Mouse (Mus musculus) thymus, postnatal 0 days (tissue): Measurements from ENCODE around the gene Pgbd5. TPM values are rescaled to one million over a fixed set of nuclear protein-coding genes. Genes with fewer than 3 reads are reported as not detected.
A peak's percentile ranks its signal among the peaks of the same experiment; 100 is the strongest.

Source experiments
- DNase-seq: peaks from one replicate; pipeline ENCODE4 v3.0.0-alpha.2; 2015; ENCODE audit warnings: low spot score
- polyA plus RNA-seq: library from polyadenylated mRNA; unstranded; fragments of >200 nt; fragmentation: Nextera tagmentation; extraction: Ambion mirVana; gene quantifications from 2 replicates; pipeline ENCODE4 v1.2.1, GENCODE M21; 2015

Pgbd5 gene
- 0.25 and 0.32 TPM in 2 replicates for polyA plus RNA-seq

DNA sequence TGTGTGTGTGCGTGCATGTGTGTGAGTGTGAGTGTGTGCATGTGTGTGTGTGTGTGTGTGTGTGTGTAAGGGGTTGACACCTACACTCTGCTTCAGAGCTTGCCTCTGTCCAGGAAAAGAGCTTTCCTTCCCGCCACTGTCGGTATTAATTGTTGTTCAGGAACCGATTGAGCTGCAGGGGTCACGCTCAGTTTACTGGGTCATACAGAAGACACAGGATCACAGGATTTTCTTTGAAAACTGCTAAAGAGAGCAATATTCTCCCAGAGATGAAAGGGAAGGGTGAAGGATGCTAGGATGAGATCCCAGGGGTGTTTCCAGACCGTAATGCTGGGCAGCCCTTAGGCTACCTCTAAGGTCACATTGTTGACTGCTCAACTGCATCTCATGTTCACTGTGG lies at the start of gene Pgbd5:
TSS of gene Pgbd5 (minus strand) at position 101 of the 400 bp plus-strand sequence.
- no peak for DNase-seq

DNA sequence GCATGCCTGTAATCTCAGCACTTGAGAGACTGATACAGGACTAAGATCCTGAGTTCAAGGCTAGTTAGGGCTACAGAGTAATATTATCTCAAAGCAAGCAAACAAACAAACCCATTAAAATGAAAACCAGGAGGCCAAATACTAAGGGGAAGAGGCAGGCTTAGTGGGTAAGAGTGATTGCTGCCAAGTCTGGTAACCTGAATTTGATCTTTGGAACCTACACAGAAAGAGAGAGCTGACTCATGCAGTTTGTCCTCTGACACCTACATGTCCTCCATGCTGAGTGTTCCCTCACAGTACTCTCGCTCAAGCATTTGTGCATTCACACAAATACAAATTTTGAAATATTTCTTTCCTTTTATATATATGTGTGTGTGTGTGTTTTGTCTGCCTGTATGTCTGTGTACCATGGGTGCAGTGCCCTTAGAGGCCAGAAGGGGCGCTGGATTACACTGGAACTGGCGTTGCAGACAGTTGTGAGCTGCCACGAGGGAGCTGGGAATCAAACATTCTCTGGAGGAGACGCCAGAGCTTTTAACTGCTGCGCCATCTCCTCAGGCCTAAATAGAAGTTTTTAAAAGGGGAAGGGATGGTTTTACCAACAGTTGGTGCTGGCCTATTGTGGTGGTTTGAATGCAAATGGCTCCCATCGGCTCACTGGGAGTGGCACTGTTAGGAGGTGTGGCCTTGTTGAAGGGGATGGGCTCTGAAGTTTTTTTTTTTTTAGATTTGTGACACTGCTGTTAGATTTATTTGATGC lies 44.1 kb upstream of the Pgbd5 start:
- DNase-seq = no peak

DNA sequence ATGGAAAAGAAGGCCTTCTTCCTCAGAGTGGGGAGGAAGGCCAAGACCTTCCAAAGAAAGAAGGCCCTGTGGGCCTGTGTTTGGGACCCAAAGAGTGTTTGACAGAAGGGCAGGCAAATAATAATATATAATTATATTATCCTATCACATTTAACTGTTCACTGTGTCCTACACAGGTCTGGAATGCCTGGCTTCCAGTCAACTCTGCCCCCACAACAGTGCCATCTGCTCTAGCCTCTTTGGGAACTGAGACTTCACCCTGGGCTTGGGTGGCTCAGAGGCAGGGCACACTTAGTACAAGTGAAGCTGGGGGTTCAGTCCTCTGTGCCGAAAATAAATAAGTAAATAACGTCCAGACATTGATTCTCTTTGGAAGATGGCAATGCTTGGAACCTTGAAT lies 43.3 kb upstream of the Pgbd5 start:
- DNase-seq = no peak

DNA sequence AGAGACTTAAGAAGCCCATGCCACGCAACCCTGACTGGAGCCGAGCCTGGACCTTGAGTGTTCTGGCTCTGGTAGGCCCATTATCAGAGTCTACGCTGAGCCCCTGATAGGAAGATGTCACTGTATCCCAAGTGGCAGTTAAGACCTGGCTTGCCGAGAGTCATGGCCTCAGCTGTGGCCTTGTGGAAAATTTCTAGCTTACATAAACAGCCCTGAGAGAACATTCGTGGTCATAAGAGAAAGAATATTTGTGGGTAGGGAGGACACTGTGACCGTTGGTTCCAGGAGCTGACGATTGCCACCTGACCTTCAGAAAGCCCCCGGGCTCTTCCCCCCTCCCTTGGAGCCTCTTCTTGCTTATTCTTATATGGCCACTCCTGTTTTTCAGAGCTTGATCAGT lies 40.9 kb upstream of the Pgbd5 start:
- no peak for DNase-seq

DNA sequence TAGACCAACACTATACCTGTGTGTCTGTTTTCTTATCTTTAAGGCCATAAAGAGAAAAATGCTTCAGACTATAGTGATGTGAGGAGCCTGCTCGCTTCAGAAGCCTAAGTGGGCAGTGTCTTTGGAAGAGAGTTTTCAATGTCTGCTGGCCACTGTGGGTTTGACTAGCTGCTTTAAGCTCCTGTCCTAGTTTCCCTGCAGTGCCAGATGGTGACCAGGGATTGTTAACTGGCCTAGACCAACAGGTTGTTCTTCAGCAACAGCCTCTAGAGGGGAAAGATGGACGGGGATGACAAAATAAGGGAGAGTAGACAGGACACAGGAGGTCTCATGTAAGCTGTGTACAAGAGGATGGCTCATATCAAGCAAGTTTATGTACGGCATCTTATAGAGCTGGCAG lies 39.8 kb upstream of the Pgbd5 start:
- no peak for DNase-seq

DNA sequence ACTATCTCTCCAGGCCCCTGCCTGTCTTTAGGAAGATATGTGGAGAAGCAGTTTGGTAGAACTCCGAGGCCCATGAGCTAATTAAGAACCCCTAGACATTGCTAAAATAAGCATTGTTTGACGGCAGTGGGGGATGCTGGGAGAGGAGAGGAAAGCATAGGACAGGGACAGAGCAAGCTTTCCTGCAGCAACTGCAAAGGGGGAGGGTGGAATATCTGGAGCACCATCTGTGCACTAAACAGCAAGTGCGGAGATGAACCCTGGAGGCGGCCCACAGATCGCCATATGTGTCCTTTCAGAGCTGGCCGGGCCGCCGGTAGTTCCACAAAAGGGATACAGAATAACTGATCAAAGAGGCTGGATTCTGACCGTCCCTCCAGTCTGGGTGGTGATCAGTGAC lies 37.2 kb upstream of the Pgbd5 start:
- DNase-seq = no peak

DNA sequence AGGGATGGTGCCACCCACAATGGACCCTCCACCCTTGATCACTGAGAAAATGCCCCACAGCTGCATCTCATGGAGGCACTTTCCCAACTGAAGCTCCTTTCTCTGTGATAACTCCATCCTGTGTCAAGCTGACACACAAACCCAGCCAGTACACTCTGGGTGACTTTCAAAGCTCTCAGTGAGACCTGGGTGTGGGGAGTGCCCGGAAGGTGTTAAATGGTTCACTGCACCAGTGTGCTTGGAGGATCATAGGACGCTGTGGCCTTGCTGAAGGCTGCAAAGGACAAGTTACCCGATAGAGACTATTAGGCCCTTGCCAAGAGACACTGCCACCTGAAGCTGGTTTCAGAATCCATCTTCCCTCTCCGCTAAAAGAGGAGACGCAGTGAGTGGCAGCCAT lies 36.2 kb upstream of the Pgbd5 start:
- no peak for DNase-seq

DNA sequence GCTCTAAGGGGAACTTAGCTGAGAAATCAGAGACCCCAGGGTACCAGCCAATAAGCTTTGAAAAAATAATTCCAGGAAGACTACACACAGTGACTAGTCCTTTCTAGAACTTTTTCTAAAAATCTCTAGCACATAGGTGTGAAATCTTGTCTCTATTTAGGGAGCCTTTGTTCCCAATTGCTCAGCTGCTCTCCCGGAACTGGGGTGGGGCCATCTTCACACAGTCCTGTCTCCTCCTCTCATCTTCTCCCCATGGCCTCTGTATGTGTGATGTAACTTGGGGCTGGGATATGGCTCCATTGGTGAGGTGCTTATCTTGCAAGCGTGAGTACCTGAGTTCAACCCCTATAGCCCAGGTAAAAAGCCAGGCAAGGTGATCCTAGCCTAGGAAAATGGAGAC lies 25.2 kb upstream of the Pgbd5 start:
- no peak for DNase-seq

DNA sequence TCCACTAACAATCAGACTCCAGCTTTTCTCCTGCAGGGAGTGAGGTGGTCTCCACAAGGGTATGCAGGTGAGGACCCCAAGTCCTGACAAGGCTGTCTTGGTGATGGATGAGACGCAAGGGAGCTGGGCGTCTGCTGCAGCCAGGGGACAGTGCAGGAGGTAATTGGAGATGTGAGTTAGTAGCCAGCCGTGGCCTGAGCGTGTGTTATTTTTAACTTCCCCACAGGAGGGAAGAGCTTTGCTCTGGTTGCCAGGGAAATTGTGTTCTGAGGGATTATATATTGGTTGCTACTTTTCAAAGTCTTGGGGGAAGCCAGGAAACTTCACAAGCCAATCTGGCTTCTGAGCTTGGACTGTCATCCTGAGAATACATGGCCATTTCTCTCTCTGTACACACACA lies 23.7 kb upstream of the Pgbd5 start:
- DNase-seq = no peak

DNA sequence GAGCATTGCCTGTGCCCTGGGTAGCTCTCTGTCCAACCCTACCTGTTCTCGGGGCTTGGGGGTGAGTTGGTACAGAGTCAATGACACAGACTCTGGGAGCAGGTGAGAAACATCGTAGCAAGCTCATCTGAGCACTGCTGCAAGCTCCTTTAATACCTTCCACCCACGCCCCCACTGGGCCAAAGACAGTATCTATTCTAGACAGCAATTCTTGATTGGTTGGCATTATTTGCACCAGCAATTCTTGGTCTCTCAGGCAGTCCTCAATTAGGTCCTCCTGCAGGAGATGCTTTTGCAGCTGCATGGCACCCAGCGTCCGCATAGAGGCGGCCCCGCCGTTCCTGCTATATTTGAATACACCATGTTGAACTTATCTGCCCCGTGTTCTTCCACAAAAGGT lies 22.7 kb upstream of the Pgbd5 start:
- DNase-seq = no peak

DNA sequence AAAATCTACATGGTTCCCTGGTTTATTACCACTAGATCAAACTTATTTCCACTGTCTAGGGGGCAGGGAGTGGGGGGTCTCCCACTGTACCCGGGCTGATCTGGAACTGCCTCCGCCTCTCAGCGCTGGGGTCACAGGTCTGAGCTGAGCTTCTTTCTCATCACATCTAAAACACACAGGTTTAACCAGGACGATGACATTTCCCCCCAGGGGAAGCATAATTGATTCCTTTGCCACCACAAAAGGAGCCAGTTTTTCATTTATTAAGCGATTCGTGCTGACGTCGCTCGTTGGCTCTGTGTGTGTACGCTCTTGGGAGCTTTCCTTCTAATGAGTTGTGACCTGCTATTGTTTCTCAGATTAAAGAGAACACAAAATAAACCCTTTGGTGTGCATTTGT lies 21.6 kb upstream of the Pgbd5 start:
- DNase-seq = no peak

DNA sequence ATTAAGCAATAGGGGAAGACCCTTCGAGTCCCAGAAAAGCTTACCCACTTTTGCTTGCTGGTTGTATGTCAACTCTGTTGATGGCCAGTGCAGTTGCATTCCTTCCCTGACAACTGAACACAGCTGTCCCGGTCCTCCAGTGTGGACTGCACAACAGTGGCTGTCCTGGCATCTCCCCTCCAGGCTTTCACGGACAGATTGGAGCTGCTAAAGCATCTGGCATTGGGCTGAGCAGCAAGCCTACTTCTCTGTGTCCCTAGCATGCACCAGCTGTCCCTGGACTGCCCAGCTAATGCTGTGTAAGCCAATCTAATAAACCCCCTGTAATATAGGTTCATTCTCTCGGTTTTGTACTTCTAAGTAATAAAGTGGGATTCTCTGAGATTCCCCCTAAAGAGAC lies 21.2 kb upstream of the Pgbd5 start:
- no peak for DNase-seq

DNA sequence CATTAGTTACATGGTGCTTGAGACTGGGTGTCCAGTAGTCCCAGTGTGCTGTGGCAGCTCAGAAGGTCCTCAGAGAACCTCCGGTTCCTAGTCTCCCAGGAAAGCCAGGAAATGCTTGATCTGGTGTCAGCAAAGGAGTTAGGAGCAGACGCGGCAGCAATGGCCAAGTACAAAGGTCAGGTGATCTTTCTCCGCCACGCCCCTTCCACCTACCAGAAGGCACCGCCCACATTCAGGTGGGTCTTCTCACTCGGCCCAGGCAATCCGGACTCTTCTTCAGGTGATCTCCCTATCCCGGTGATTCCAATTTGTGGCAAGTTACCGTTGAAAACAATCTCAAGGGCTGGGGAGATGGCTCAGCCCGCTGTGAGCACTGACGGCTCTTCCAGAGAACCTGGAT lies 20.2 kb upstream of the Pgbd5 start:
- DNase-seq = no peak

DNA sequence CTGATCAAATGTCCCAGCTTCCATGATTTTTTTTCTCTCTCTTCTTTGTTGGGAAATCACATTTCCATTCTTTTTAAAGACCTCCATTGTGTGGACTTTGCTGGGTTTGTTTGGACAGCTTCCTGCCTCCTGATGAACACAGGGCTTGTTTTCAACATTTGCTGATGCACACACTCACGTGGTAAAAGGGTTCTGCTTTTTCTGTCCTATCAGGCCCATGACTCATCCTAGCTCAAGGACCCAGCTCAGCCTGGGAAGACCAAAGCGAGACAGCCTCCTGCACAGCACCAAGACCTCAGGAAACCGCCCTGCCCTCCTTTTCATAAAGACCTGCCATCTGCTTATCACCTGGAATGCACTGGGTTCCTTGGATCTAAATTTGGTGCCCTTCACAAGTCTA lies 15.9 kb upstream of the Pgbd5 start:
- no peak for DNase-seq

DNA sequence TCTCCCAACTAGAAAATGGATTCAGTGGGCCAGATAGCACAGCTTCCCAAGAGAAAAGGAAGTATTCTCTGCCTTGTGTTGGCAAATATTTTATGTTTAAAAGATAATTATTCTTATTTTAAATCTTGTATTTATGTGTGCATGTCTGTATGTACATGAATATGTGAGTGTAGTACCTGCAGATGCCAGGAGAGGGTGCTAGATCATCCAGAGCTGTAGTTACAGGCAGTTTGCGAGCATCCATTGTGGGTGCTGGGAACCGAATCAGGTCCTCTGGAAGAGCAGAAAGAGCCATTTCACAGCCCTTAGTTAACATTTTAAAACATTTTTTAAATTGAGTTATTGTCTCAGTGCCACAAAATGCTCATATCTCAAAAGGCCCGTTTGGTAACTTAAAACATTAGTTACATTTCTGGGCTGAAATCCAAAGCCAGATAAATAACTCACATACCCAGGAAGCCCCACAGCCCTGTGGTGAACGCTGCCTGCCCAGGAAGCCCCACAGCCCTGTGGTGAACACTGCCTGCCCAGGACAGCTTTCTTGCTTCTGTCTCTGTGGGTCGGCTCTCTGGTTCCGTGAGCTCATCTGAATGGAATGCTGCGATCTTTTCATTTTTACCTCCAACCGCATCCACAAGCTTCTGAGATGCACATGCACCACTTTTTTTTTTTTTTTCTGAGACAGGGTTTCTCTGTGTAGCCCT lies 10.9 kb upstream of the Pgbd5 start:
- DNase-seq = no peak

DNA sequence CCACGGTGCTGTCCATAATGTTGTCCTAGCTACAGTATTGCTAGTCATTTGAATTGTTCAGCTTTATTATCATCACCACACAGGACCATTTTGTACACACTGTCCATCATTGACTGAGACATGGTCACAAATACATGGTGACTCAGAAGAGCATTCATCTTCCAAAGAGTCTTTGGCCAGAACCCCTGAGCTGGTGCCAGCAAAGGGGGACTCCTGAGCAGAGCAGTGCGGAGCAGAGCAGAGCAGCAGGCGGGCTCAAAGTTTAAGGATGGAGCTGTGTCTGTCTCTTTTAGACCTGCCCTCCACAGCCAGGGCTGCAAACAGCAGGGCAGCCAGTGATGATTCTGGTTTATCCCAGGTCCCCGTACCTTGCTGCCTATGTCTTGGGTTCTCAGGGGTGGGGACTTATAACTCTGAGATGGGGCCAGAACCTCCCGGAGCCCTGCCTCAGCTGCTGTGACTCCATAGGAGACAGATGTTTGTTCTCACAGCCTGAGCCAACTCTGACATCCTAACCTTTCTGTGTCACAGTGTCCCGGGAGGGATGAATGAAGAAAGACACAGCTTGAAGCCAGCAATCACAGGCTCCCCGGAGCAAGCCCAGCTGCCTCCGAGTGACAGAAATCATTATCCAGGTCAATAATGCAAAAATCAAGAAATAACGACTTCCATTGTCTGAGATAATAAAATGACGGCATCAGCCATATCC lies 9.7 kb upstream of the Pgbd5 start:
- DNase-seq = no peak

DNA sequence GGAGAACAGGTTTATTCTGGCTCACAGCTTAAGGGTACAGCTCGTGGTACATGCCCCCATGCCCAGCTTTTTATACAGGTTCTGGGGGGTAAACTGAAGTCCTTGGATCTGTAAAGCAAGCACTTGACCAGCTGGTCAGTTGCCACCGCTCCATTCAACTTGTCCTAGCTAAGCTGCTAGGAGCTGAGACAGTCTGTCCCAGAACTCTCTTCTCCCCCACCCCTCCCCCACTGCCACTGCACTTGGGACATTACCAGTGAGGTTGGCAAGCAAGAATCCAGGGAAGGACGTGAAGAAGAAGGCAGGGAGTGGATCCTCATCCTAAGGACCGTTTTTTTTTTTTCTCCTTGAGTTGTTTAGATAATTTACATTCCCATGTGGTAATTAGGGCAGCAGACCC lies 2.7 kb downstream of the Pgbd5 start:
- DNase-seq = no peak

DNA sequence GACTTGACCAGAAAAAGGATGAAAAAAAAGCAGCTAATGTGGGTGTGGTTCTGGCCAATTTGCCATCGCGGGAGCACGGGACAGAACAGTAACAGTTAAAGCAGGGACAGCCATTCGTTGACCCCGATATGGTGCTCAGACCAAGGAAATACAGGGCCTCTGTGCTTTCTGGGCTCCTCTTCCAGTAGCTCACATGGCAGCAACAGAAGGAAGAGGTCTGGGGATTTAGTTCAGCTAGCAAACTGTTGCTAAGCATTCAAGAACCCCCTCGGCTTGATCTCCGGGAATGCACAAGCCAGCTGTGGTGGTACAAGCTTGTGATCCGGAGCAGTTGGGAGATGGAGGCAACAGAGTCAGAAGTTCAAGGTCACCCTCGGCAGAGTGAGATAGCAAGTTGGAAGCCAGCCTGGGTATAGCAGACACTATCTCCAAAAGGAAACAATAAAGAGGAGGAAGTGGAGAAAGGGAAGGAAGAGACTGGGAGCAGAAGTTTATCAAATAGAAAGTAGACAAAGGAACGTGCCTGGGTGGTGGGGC lies 3.7 kb downstream of the Pgbd5 start:
- no peak for DNase-seq

DNA sequence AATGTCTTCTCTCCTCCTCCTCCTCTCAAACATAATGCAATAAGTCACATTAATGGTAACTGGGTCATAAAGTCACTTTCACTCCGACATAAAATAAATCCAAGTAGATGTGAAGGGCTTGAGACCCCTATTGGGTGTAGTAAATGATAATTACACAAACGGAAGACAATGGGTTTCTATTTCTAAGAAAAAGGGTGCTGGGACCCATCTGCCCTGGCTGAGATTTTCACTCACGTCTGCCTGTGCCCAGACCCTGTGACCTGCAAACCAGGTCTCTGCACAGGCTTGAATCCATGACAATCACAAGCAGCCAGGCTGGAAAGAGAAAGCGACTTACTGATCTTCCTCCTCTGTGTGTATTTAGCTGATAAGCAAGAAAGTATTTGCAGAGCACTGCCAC lies 4.3 kb downstream of the Pgbd5 start:
- no peak for DNase-seq

DNA sequence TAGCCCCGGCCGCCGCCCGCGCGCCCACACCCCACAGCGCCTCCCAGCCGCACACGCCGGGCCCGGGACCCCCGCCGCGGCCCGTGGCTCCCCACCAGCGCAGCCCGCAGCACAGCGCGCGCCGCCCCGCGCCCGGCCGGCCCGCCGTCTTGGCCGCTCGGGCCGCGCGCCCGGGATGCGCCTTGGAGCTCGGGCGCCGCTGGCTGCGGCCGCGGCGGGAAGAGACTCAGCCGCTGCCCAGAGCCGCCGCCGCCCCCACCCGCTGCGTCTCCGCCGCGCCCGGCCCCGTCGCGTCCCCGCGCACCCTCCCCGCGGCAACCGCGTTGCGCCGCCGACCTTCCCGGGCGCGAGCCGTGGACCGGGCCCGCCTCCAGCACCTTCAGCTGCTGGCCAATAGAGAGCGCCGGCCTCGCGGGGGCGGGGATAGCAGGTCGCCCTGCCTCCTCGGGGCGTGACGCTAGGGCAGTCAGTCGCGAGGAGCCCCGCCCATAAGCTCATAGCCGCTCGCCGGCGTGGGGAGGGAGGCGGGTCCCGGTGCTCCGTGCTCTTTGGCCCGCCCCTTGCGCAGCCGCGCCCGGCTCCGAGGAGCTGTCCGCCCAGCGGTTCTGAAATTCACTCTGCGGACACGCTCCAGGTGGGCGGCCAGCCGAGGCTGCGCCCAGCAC lies 5.2 kb downstream of the Pgbd5 start:
- DNase-seq = peak; percentile 92

DNA sequence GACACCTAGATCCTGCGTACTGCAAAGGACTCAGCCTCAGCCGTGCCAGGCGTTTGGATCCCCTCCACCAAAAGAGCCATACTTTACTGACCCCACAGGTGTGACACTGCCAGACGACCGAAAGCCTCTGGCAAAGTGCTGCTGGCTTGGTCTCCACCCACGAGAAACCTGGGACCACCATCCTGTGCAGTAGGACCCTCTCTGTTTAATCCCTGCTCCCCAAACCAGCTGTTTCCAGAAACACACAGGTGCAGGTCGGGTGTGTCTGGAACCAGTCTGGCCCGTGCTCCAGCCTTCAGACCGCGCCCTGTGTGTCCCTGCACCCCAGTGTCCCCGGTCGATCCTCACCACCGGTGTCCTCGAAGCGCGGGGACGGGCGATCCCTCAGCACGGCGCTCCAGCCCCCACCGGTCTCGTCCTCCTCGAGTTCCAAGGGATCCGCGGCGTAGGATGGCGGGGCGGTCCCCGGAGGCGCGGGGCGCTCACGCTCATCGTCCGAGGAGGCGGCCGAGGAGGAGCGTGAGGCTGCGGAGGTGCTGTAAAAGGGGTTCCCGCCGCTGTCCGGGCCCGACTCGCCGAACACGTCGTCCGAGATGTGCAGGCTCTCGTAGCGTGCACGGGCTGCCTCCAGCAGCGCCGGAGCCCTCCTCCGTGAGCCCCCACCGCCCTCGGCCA lies 5.9 kb downstream of the Pgbd5 start:
- peak; percentile 2 for DNase-seq
